Mouse (Mus musculus) CH12.LX (cell line): ENCODE results near the gene Crtc1. TPM values are rescaled to one million over a fixed set of nuclear protein-coding genes. Genes with fewer than 3 reads are reported as not detected.

Source experiments
- DNase-seq: peaks from one replicate; pipeline ENCODE4 v3.0.0-alpha.2; 2013; ENCODE audit errors: extremely low read depth
- H3K27ac ChIP-seq: 2 replicates; pipeline ENCODE4 v1.5.1; 2012; ENCODE audit warnings: low read depth, mild to moderate bottlenecking, control low read depth, moderate library complexity; ENCODE audit not compliant: insufficient read depth
- H3K27me3 ChIP-seq: replicated peaks from 2 replicates; pipeline ENCODE3; 2012; ENCODE audit warnings: inconsistent platforms
- H3K36me3 ChIP-seq, 2 experiments: replicated peaks in 1 of 2; 2 replicates each; pipeline versions ENCODE3 to v1.6.1; 2012; ENCODE audit warnings: inconsistent platforms in 1 of 2, low read length in 1 of 2, mild to moderate bottlenecking in 1 of 2, mixed read lengths in 1 of 2, moderate library complexity in 1 of 2; ENCODE audit not compliant: control insufficient read depth in 1 of 2, insufficient read depth in 1 of 2
- H3K4me1 ChIP-seq, 2 experiments: 2 replicates each; pipeline ENCODE4 v1.6.1; 2012; ENCODE audit warnings: inconsistent platforms in 1 of 2, moderate library complexity in 1 of 2; ENCODE audit not compliant: insufficient read depth in 2 of 2, control insufficient read depth in 1 of 2
- H3K4me2 ChIP-seq: 2 replicates; pipeline ENCODE4 v1.6.1; 2012; ENCODE audit warnings: low read depth, mild to moderate bottlenecking, control low read depth; ENCODE audit not compliant: poor library complexity, insufficient read depth, severe bottlenecking
- H3K4me3 ChIP-seq, 3 experiments: fragments of 150-350 bp in 1 of 3; sonication (generic) in 1 of 3; replicated peaks in 1 of 3; 2 replicates each; pipeline versions ENCODE3 to v1.5.1; 2011 to 2012; ENCODE audit warnings: low read depth in 2 of 3, low read length in 2 of 3, mild to moderate bottlenecking in 2 of 3, moderate library complexity in 2 of 3, control low read depth in 1 of 3, improper control_type of control experiment in 1 of 3, inconsistent platforms in 1 of 3, mixed read lengths in 1 of 3; ENCODE audit not compliant: poor library complexity in 1 of 3
- H3K79me2 ChIP-seq: replicated peaks from 2 replicates; pipeline ENCODE4 v1.6.1; 2012; ENCODE audit warnings: mild to moderate bottlenecking, moderate library complexity; ENCODE audit not compliant: control insufficient read depth, poor library complexity, insufficient read depth, severe bottlenecking; ENCODE audit errors: extremely low read depth
- H3K9ac ChIP-seq: 2 replicates; pipeline ENCODE4 v1.6.1; 2012; ENCODE audit warnings: low read depth, mild to moderate bottlenecking, control low read depth, moderate library complexity; ENCODE audit not compliant: insufficient read depth
- H3K9me3 ChIP-seq: replicated peaks from 2 replicates; pipeline ENCODE3; 2012; ENCODE audit warnings: low read length, inconsistent platforms, mixed read lengths
- BHLHE40 ChIP-seq: IDR thresholded peaks from 2 replicates; pipeline ENCODE4 v1.6.1; 2011; ENCODE audit warnings: mild to moderate bottlenecking, low read depth, low read length, improper control_type of control experiment
- GABPA ChIP-seq: IDR thresholded peaks from 2 replicates; pipeline ENCODE4 v1.6.1; 2012; ENCODE audit warnings: low read depth, low read length, improper control_type of control experiment, inconsistent platforms; ENCODE audit not compliant: insufficient replicate concordance
- HCFC1 ChIP-seq: IDR thresholded peaks from 2 replicates; pipeline ENCODE4 v1.6.1; 2012; ENCODE audit warnings: low read depth, mild to moderate bottlenecking, inconsistent platforms, low read length, improper control_type of control experiment
- MAZ ChIP-seq: IDR thresholded peaks from 2 replicates; pipeline ENCODE4 v1.6.1; 2012; ENCODE audit warnings: low read depth, mild to moderate bottlenecking, inconsistent platforms, low read length, improper control_type of control experiment, moderate library complexity
- MEF2A ChIP-seq: IDR thresholded peaks from 2 replicates; pipeline ENCODE4 v1.6.1; 2014; ENCODE audit warnings: low read depth, mild to moderate bottlenecking, inconsistent platforms, low read length, improper control_type of control experiment, borderline replicate concordance
- NRF1 ChIP-seq: IDR thresholded peaks from 2 replicates; pipeline ENCODE4 v1.6.1; 2014; ENCODE audit warnings: low read depth, mild to moderate bottlenecking, inconsistent platforms, low read length, improper control_type of control experiment, moderate library complexity
- SIN3A ChIP-seq: IDR thresholded peaks from 2 replicates; pipeline ENCODE4 v1.6.1; 2012; ENCODE audit warnings: low read length, improper control_type of control experiment, inconsistent platforms
- TBP ChIP-seq: conservative IDR thresholded peaks from 2 replicates; pipeline ENCODE4 v1.6.1; 2011; ENCODE audit warnings: low read depth, low read length, improper control_type of control experiment
- TCF12 ChIP-seq: IDR thresholded peaks from 2 replicates; pipeline ENCODE4 v1.6.1; 2014; ENCODE audit warnings: low read depth, mild to moderate bottlenecking, inconsistent platforms, low read length, improper control_type of control experiment
- UBTF ChIP-seq: IDR thresholded peaks from 2 replicates; pipeline ENCODE4 v1.6.1; 2012; ENCODE audit warnings: low read depth, mild to moderate bottlenecking, inconsistent platforms, low read length, improper control_type of control experiment, moderate library complexity
- ZC3H11A ChIP-seq: IDR thresholded peaks from 2 replicates; pipeline ENCODE4 v1.6.1; 2012; ENCODE audit warnings: low read depth, mild to moderate bottlenecking, inconsistent platforms, low read length, improper control_type of control experiment
- ZMIZ1 ChIP-seq: IDR thresholded peaks from 2 replicates; pipeline ENCODE4 v1.6.1; 2012; ENCODE audit warnings: low read depth, mild to moderate bottlenecking, inconsistent platforms, low read length, improper control_type of control experiment
- dilution Hi-C: fragments of 300-500 bp; cut with MboI; formaldehyde crosslinking; loops from 2 replicates; pipeline ENCODE4 v1.14.3; 2020; ENCODE audit warnings: low sequenced_read_pairs; ENCODE audit not compliant: extremely low pct_unique_long_range_greater_than_20kb, extremely low pct_ligation_motif_present
- in situ Hi-C: fragments of 300-500 bp; cut with MboI; formaldehyde crosslinking; loops from 3 replicates; pipeline ENCODE4 v1.14.3; 2019; ENCODE audit warnings: low sequenced_read_pairs, low pct_ligation_motif_present, low pct_unique_long_range_greater_than_20kb, mixed read lengths
- polyA plus RNA-seq: library from polyadenylated mRNA; unstranded; fragments of >175 nt; gene quantifications from 2 replicates; pipeline ENCODE4 v1.2.1, GENCODE M21; 2012; ENCODE audit warnings: low read depth; ENCODE audit not compliant: insufficient read length
- total RNA-seq, 2 experiments: library from RNA; depleted of rRNA; stranded (reverse); fragments of 300-350 nt in 1 of 2; fragments of >200 nt in 1 of 2; gene quantifications; 2 replicates each; pipeline ENCODE4 v1.2.3; 2012 to 2014

Gene Crtc1
- total and polyA plus RNA-seq, 3 experiments = 2.0 to 8.6 (median 2.2) TPM

GRCm38 (mm10) chr8:70374318-70374927 lies 65.0 kb downstream of the Crtc1 start:
- in situ Hi-C loops (no loop called here), dilution Hi-C loops (no loop called here)
- H3K4me1 ChIP-seq = peaks cover 3 to 11% of the 10 kb centered on the region in 2 experiments
- H3K36me3 ChIP-seq = no peaks in the 10 kb centered on the region
- no peak overlapping the region for H3K4me3 ChIP-seq
- no peak overlapping the region for H3K27ac ChIP-seq
- no peak overlapping the region for H3K4me2 ChIP-seq
- no peak for DNase-seq
- peaks cover 22% of the 10 kb centered on the region for H3K9me3 ChIP-seq
- no peak overlapping the region for H3K9ac ChIP-seq
- H3K27me3 ChIP-seq = peaks cover 9% of the 10 kb centered on the region
- TF ChIP-seq HCFC1 = no peak
- TF ChIP-seq MEF2A = no peak
- TF ChIP-seq TCF12 = no peak
- no peak for TF ChIP-seq BHLHE40
- TF ChIP-seq ZC3H11A = no peak
- H3K79me2 ChIP-seq = no peaks in the 10 kb centered on the region

- no peak for TF ChIP-seq UBTF
- TF ChIP-seq TBP = no peak
- no peak for TF ChIP-seq SIN3A
- Histone ChIP-seq H3K4me1 (peaks cover 3 to 11% of the 10 kb centered on the region in 2 experiments), H3K36me3 (no peaks in the 10 kb centered on the region), H3K4me3 (no peak within 1 kb of the TSS), H3K79me2 (no peaks in the 10 kb centered on the region), H3K27me3 (peaks cover 9% of the 10 kb centered on the region), H3K9ac (no peak within 1 kb of the TSS), H3K9me3 (peaks cover 22% of the 10 kb centered on the region), H3K4me2 (no peak within 1 kb of the TSS), H3K27ac (no peak within 1 kb of the TSS)
- in situ Hi-C loops = no loop called here
- DNase-seq = no peak
- dilution Hi-C loops = no loop called here
These were observed 65.7 kb downstream of the Crtc1 start, which contains the start of gene Comp for GRCm38 (mm10) chr8:70373397-70374317. Gene Comp (plus strand): TSS chr8:70373558.

- Histone ChIP-seq H3K79me2 (no peaks in the 10 kb centered on the region), H3K4me3 (no peak overlapping the region), H3K4me2 (no peak overlapping the region), H3K4me1 (peaks cover 3 to 11% of the 10 kb centered on the region in 2 experiments), H3K27me3 (peaks cover 9% of the 10 kb centered on the region), H3K27ac (no peak overlapping the region), H3K36me3 (no peaks in the 10 kb centered on the region), H3K9me3 (peaks cover 22% of the 10 kb centered on the region), H3K9ac (no peak overlapping the region)
- TF ChIP-seq GABPA = no peak
- no peak for TF ChIP-seq BHLHE40
- TF ChIP-seq MAZ = no peak
- TF ChIP-seq ZMIZ1 = no peak
- no peak for TF ChIP-seq TBP
- no peak for TF ChIP-seq NRF1
- dilution Hi-C loops (no loop called here), in situ Hi-C loops (no loop called here)
- DNase-seq = no peak
These were observed 67.4 kb downstream of the Crtc1 start for GRCm38 (mm10) chr8:70371951-70372350.
